Mouse (Mus musculus): ENCODE data around the gene Krtap1-3. TPM values are rescaled to one million over a fixed set of nuclear protein-coding genes. Genes with fewer than 3 reads are reported as not detected.

The Krtap1-3 gene
- polyA plus RNA-seq, 1 experiment from 2014 or later: not detected

GRCm38 (mm10) chr11:99562580-99562979 is 28.6 kb downstream of the Krtap1-3 start:
- TF ChIP-seq EP300 (IDR thresholded peaks at IDR 0.05; ENCODE audit: low read depth) (no peak), CTCF (IDR thresholded peaks at IDR 0.05; ENCODE audit: low read depth) (no peak)
- 73% methylated on average over 6 of the region's 6 CpGs for WGBS (ENCODE audit: insufficient replicate concordance)
- Histone ChIP-seq H3K9ac (replicated peaks) (no peak overlapping the region), H3K36me3 (replicated peaks; ENCODE audit: insufficient read depth, low read length) (no peaks in the 10 kb centered on the region), H3K27ac (ENCODE audit: low read depth) (no peak overlapping the region), H3K4me2 (ENCODE audit: low read depth, low read length) (no peak overlapping the region), H3K27me3 (ENCODE audit: insufficient read depth, low read length) (no peaks in the 10 kb centered on the region), H3K4me1 (ENCODE audit: insufficient read depth) (no peaks in the 10 kb centered on the region), H3K4me3 (ENCODE audit: low read depth, low read length) (no peak overlapping the region), H3K9me3 (ENCODE audit: low read length) (no peaks in the 10 kb centered on the region)
- no peak for DNase-seq
- no peak for ATAC-seq

GRCm38 (mm10) chr11:99559366-99559765 is 31.8 kb downstream of the Krtap1-3 start, which contains the start of gene Gm11939:
Gene Gm11939 (minus strand): TSS chr11:99559466.
- Histone ChIP-seq H3K4me2 (ENCODE audit: low read depth, low read length) (no peak within 1 kb of the TSS), H3K36me3 (replicated peaks; ENCODE audit: insufficient read depth, low read length) (no peaks in the 10 kb centered on the region), H3K4me1 (ENCODE audit: insufficient read depth) (no peaks in the 10 kb centered on the region), H3K27me3 (ENCODE audit: insufficient read depth, low read length) (no peaks in the 10 kb centered on the region), H3K9ac (replicated peaks) (no peak within 1 kb of the TSS), H3K27ac (ENCODE audit: low read depth) (no peak within 1 kb of the TSS), H3K4me3 (ENCODE audit: low read depth, low read length) (no peak within 1 kb of the TSS), H3K9me3 (ENCODE audit: low read length) (no peaks in the 10 kb centered on the region)
- TF ChIP-seq EP300 (IDR thresholded peaks at IDR 0.05; ENCODE audit: low read depth) (no peak), CTCF (IDR thresholded peaks at IDR 0.05; ENCODE audit: low read depth) (no peak)
- 77% methylated on average over 9 of the region's 9 CpGs for WGBS (ENCODE audit: insufficient replicate concordance)
- no peak for DNase-seq
- ATAC-seq: no peak

GRCm38 (mm10) chr11:99557976-99558745 is 33.0 kb downstream of the Krtap1-3 start:
- H3K4me1 ChIP-seq (ENCODE audit: insufficient read depth): no peaks in the 10 kb centered on the region
- no peak for TF ChIP-seq EP300 (IDR thresholded peaks at IDR 0.05; ENCODE audit: low read depth)
- TF ChIP-seq CTCF (IDR thresholded peaks at IDR 0.05; ENCODE audit: low read depth): no peak
- H3K4me2 ChIP-seq (ENCODE audit: low read depth, low read length): no peak overlapping the region
- H3K9me3 ChIP-seq (ENCODE audit: low read length): no peaks in the 10 kb centered on the region
- no peak overlapping the region for H3K4me3 ChIP-seq (ENCODE audit: low read depth, low read length)
- no peak overlapping the region for H3K27ac ChIP-seq (ENCODE audit: low read depth)
- DNase-seq (no peak), ATAC-seq (no peak)
- H3K36me3 ChIP-seq (replicated peaks; ENCODE audit: insufficient read depth, low read length): no peaks in the 10 kb centered on the region
- H3K27me3 ChIP-seq (ENCODE audit: insufficient read depth, low read length): no peaks in the 10 kb centered on the region
- no peak overlapping the region for H3K9ac ChIP-seq (replicated peaks)
- WGBS (ENCODE audit: insufficient replicate concordance): 70% methylated on average over 3 of the region's 3 CpGs

- WGBS (ENCODE audit: insufficient replicate concordance): 71% methylated on average over 2 of the region's 2 CpGs
- no peak within 1 kb of the TSS for H3K27ac ChIP-seq (ENCODE audit: low read depth)
- H3K27me3 ChIP-seq (ENCODE audit: insufficient read depth, low read length): no peaks in the 10 kb centered on the region
- no peaks in the 10 kb centered on the region for H3K9me3 ChIP-seq (ENCODE audit: low read length)
- DNase-seq (no peak), ATAC-seq (no peak)
- H3K4me2 ChIP-seq (ENCODE audit: low read depth, low read length): no peak within 1 kb of the TSS
- H3K9ac ChIP-seq (replicated peaks): no peak within 1 kb of the TSS
- H3K4me3 ChIP-seq (ENCODE audit: low read depth, low read length): no peak within 1 kb of the TSS
- H3K4me1 ChIP-seq (ENCODE audit: insufficient read depth): no peaks in the 10 kb centered on the region
- H3K36me3 ChIP-seq (replicated peaks; ENCODE audit: insufficient read depth, low read length): no peaks in the 10 kb centered on the region
- TF ChIP-seq CTCF (IDR thresholded peaks at IDR 0.05; ENCODE audit: low read depth): no peak
- no peak for TF ChIP-seq EP300 (IDR thresholded peaks at IDR 0.05; ENCODE audit: low read depth)
These were observed 34.4 kb downstream of the Krtap1-3 start, which contains the start of gene Krtap3-2 for GRCm38 (mm10) chr11:99556753-99557152. Gene Krtap3-2 (minus strand): TSS chr11:99556853.

GRCm38 (mm10) chr11:99556195-99556594 is 34.9 kb downstream of the Krtap1-3 start:
- DNase-seq: no peak
- no peak for ATAC-seq
- H3K4me3 ChIP-seq (ENCODE audit: low read depth, low read length): no peak overlapping the region
- H3K9me3 ChIP-seq (ENCODE audit: low read length): no peaks in the 10 kb centered on the region
- 64% methylated on average over 2 of the region's 2 CpGs for WGBS (ENCODE audit: insufficient replicate concordance)
- H3K4me2 ChIP-seq (ENCODE audit: low read depth, low read length): no peak overlapping the region
- no peaks in the 10 kb centered on the region for H3K36me3 ChIP-seq (replicated peaks; ENCODE audit: insufficient read depth, low read length)
- no peak overlapping the region for H3K27ac ChIP-seq (ENCODE audit: low read depth)
- no peak overlapping the region for H3K9ac ChIP-seq (replicated peaks)
- no peak for TF ChIP-seq EP300 (IDR thresholded peaks at IDR 0.05; ENCODE audit: low read depth)
- no peak for TF ChIP-seq CTCF (IDR thresholded peaks at IDR 0.05; ENCODE audit: low read depth)
- H3K27me3 ChIP-seq (ENCODE audit: insufficient read depth, low read length): no peaks in the 10 kb centered on the region
- no peaks in the 10 kb centered on the region for H3K4me1 ChIP-seq (ENCODE audit: insufficient read depth)

- no peaks in the 10 kb centered on the region for H3K27me3 ChIP-seq (ENCODE audit: insufficient read depth, low read length)
- H3K27ac ChIP-seq (ENCODE audit: low read depth): no peak within 1 kb of the TSS
- no peak for ATAC-seq
- WGBS (ENCODE audit: insufficient replicate concordance): 48% methylated on average over 4 of the region's 4 CpGs
- no peaks in the 10 kb centered on the region for H3K36me3 ChIP-seq (replicated peaks; ENCODE audit: insufficient read depth, low read length)
- TF ChIP-seq CTCF (IDR thresholded peaks at IDR 0.05; ENCODE audit: low read depth): no peak
- H3K4me2 ChIP-seq (ENCODE audit: low read depth, low read length): no peak within 1 kb of the TSS
- H3K9me3 ChIP-seq (ENCODE audit: low read length): no peaks in the 10 kb centered on the region
- no peak within 1 kb of the TSS for H3K9ac ChIP-seq (replicated peaks)
- H3K4me3 ChIP-seq (ENCODE audit: low read depth, low read length): no peak within 1 kb of the TSS
- DNase-seq: no peak
- H3K4me1 ChIP-seq (ENCODE audit: insufficient read depth): no peaks in the 10 kb centered on the region
These were observed 40.4 kb downstream of the Krtap1-3 start, which contains the start of gene Krtap3-3 for GRCm38 (mm10) chr11:99550765-99551164. Gene Krtap3-3 (minus strand): TSS chr11:99550865.

Data from liver, postnatal 0 days (tissue).